Mouse (Mus musculus): Measurements from ENCODE around the gene Lyz1. TPM values are rescaled to one million over a fixed set of nuclear protein-coding genes. Genes with fewer than 3 reads are reported as not detected.

Gene Lyz1
- polyA plus RNA-seq (2015; fragmentation: Nextera tagmentation; extraction: Ambion mirVana), result not detected in 2 replicates

GRCm38 (mm10) chr10:117292671-117293070 is at the start of gene Lyz1:
Lyz1 (minus strand) TSS chr10:117292868.
- H3K4me2 ChIP-seq (replicated peaks), result no peak within 1 kb of the TSS
- H3K36me3 ChIP-seq, result no peaks in the 10 kb centered on the region
- H3K4me1 ChIP-seq, result no peaks in the 10 kb centered on the region
- no peak within 1 kb of the TSS for H3K4me3 ChIP-seq
- ATAC-seq (replicated peaks), result no peak
- H3K9ac ChIP-seq (replicated peaks), result no peak within 1 kb of the TSS
- H3K9me3 ChIP-seq, result no peaks in the 10 kb centered on the region
- H3K27ac ChIP-seq (replicated peaks), result no peak within 1 kb of the TSS
- no peaks in the 10 kb centered on the region for H3K27me3 ChIP-seq
- 86% methylated on average over 5 of the region's 5 CpGs for WGBS

GRCm38 (mm10) chr10:117342406-117342805 is 49.7 kb upstream of the Lyz1 start:
- Histone ChIP-seq H3K27ac (replicated peaks) (no peak overlapping the region), H3K27me3 (no peaks in the 10 kb centered on the region), H3K9ac (replicated peaks) (no peak overlapping the region), H3K4me3 (no peak overlapping the region), H3K4me1 (0 out of 2 replicates have a peak, but pooled peaks cover 3% of the 10 kb centered on the region), H3K9me3 (no peaks in the 10 kb centered on the region), H3K4me2 (replicated peaks) (no peak overlapping the region), H3K36me3 (peaks cover 6% of the 10 kb centered on the region; the same call in 1 of the 2 replicates)
- WGBS, result 57% methylated on average over 2 of the region's 2 CpGs
- ATAC-seq (replicated peaks), result no peak

DNA sequence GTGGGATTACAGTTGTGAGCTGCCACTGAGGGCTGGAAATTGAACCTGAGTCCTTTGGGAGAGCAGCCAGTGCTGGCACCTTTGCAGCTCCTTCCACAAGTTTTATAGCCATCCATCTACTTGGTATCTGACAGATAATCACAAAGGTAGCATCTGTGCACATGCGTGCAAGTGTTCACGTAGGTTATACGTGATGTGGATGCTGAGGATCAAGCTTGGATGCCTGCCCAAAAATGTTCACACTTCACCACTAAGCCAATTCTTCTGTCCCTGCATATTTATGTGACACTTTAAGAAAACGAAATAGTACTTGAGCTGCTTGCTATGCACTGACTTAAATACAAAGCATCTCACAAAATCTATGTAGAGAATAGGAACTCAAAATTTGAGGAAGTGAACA is 48.4 kb upstream of the Lyz1 start:
- ATAC-seq (replicated peaks), result peak; percentile 57
- Histone ChIP-seq H3K4me1 (0 out of 2 replicates have a peak, but pooled peaks cover 3% of the 10 kb centered on the region), H3K27me3 (no peaks in the 10 kb centered on the region), H3K9me3 (no peaks in the 10 kb centered on the region), H3K36me3 (0 out of 2 replicates have a peak, but pooled peaks cover 3% of the 10 kb centered on the region), H3K4me3 (no peak overlapping the region), H3K27ac (replicated peaks) (no peak overlapping the region), H3K4me2 (replicated peaks) (no peak overlapping the region), H3K9ac (replicated peaks) (no peak overlapping the region)
- 38% methylated on average over 4 of the region's 4 CpGs for WGBS

- H3K4me3 ChIP-seq, result no peak overlapping the region
- H3K36me3 ChIP-seq, result no peaks in the 10 kb centered on the region
- no peak for ATAC-seq (replicated peaks)
- H3K9ac ChIP-seq (replicated peaks), result no peak overlapping the region
- no peak overlapping the region for H3K27ac ChIP-seq (replicated peaks)
- no peak overlapping the region for H3K4me2 ChIP-seq (replicated peaks)
- H3K4me1 ChIP-seq, result 0 out of 2 replicates have a peak, but pooled peaks cover 3% of the 10 kb centered on the region
- no peaks in the 10 kb centered on the region for H3K9me3 ChIP-seq
- WGBS, result 83% methylated on average over 7 of the region's 7 CpGs
- no peaks in the 10 kb centered on the region for H3K27me3 ChIP-seq
Measured at GRCm38 (mm10) chr10:117339241-117339640, 46.6 kb upstream of the Lyz1 start.

DNA sequence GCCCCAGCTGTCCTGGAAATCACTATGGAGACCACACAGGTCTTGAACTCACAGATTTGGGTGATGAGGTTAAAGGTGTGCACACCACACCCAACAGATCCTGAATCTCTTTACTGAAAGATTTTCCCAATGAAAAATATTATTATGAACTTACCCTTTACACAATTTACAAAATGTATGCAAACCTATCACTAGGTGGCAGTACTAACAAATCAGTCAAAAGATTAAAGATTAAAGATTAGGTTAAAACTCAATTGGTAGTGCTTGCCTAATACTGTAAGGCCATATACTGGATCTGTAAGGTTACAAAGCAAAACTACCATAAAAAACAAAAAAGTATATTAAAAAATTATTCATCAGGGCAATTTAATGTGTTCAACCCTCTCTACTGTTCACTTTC is 45.3 kb upstream of the Lyz1 start:
- Histone ChIP-seq H3K9ac (replicated peaks) (no peak overlapping the region), H3K27ac (replicated peaks) (no peak overlapping the region), H3K4me2 (replicated peaks) (no peak overlapping the region), H3K9me3 (no peaks in the 10 kb centered on the region), H3K27me3 (no peaks in the 10 kb centered on the region), H3K4me1 (0 out of 2 replicates have a peak, but pooled peaks cover 3% of the 10 kb centered on the region), H3K36me3 (no peaks in the 10 kb centered on the region), H3K4me3 (no peak overlapping the region)
- 0 out of 2 replicates have a peak, but pooled peaks have one; percentile 5 for ATAC-seq (replicated peaks)

- peak; percentile 24; the same call in 1 of the 2 replicates for ATAC-seq (replicated peaks)
- Histone ChIP-seq H3K9me3 (no peaks in the 10 kb centered on the region), H3K4me1 (no peaks in the 10 kb centered on the region), H3K27me3 (no peaks in the 10 kb centered on the region), H3K4me2 (replicated peaks) (no peak overlapping the region), H3K27ac (replicated peaks) (no peak overlapping the region), H3K4me3 (no peak overlapping the region), H3K9ac (replicated peaks) (no peak overlapping the region), H3K36me3 (no peaks in the 10 kb centered on the region)
- WGBS, result 30% methylated on average over 4 of the region's 4 CpGs
Measured at GRCm38 (mm10) chr10:117335649-117336048, 43.0 kb upstream of the Lyz1 start.

DNA sequence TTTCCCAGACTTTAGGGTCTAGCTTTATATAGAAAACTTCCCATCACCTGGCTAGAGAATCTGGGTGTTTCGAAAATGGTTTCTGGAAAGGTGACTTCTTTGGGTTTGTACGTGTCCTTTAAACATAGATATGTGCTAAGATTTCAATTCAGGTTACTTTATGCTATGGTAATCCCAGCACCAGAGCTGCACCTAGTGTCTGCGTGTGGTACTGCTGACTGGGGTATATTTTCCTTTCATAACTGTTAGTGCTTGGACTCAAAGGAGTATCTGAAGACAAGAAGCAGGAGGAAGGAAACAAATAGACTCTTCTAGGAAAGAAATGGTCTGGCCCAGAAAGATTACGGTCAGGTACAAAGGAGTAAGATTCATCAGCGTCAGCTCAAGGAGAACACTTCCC is 37.9 kb upstream of the Lyz1 start:
- no peak for ATAC-seq (replicated peaks)
- WGBS, result 80% methylated on average over 5 of the region's 5 CpGs
- no peaks in the 10 kb centered on the region for H3K9me3 ChIP-seq

DNA sequence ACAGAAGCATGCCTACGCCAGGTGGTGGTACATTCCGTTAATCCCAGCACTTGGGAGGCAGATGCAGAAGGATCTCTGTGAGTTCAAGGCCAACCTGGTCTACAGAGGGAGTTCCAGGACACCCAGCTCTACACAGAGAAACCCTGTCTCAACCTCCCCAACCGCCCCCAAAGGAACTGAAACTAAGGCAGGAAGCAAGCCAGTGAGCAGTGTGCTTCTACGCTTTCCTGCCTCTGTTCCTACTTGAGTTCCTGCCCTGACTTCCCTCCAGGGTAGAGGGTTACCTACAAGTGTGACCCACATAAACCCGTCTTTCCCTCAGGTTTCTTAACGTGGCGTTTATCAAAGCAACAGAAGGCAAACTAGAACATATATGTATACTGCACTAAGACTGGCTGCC is 31.1 kb upstream of the Lyz1 start:
- Histone ChIP-seq H3K9ac (replicated peaks) (no peak overlapping the region), H3K4me1 (no peaks in the 10 kb centered on the region), H3K36me3 (no peaks in the 10 kb centered on the region), H3K9me3 (no peaks in the 10 kb centered on the region), H3K27me3 (no peaks in the 10 kb centered on the region), H3K4me2 (replicated peaks) (no peak overlapping the region), H3K4me3 (no peak overlapping the region), H3K27ac (replicated peaks) (no peak overlapping the region)
- 95% methylated on average over 7 of the region's 7 CpGs for WGBS
- no peak for ATAC-seq (replicated peaks)

More for the DNA sequence above, 37.9 kb upstream of the Lyz1 start:
- H3K4me3 ChIP-seq, result no peak overlapping the region
- H3K9ac ChIP-seq (replicated peaks), result no peak overlapping the region
- no peaks in the 10 kb centered on the region for H3K36me3 ChIP-seq
- H3K4me1 ChIP-seq, result no peaks in the 10 kb centered on the region
- H3K27ac ChIP-seq (replicated peaks), result no peak overlapping the region
- no peaks in the 10 kb centered on the region for H3K27me3 ChIP-seq
- no peak overlapping the region for H3K4me2 ChIP-seq (replicated peaks)

- Histone ChIP-seq H3K9ac (replicated peaks) (no peak overlapping the region), H3K36me3 (no peaks in the 10 kb centered on the region), H3K4me3 (no peak overlapping the region), H3K4me2 (replicated peaks) (no peak overlapping the region), H3K9me3 (no peaks in the 10 kb centered on the region), H3K27ac (replicated peaks) (no peak overlapping the region), H3K27me3 (no peaks in the 10 kb centered on the region), H3K4me1 (no peaks in the 10 kb centered on the region)
- 98% methylated on average over 5 of the region's 5 CpGs for WGBS
- ATAC-seq (replicated peaks), result no peak
Measured at GRCm38 (mm10) chr10:117322630-117323029, 30.0 kb upstream of the Lyz1 start.

- WGBS, result 48% methylated on average over 3 of the region's 3 CpGs
- no peaks in the 10 kb centered on the region for H3K9me3 ChIP-seq
- H3K9ac ChIP-seq (replicated peaks), result no peak overlapping the region
- no peak for ATAC-seq (replicated peaks)
- no peak overlapping the region for H3K4me3 ChIP-seq
- H3K36me3 ChIP-seq, result no peaks in the 10 kb centered on the region
- no peaks in the 10 kb centered on the region for H3K4me1 ChIP-seq
- H3K27me3 ChIP-seq, result no peaks in the 10 kb centered on the region
- H3K27ac ChIP-seq (replicated peaks), result no peak overlapping the region
- H3K4me2 ChIP-seq (replicated peaks), result no peak overlapping the region
Measured at GRCm38 (mm10) chr10:117320571-117320981, 27.9 kb upstream of the Lyz1 start.

DNA sequence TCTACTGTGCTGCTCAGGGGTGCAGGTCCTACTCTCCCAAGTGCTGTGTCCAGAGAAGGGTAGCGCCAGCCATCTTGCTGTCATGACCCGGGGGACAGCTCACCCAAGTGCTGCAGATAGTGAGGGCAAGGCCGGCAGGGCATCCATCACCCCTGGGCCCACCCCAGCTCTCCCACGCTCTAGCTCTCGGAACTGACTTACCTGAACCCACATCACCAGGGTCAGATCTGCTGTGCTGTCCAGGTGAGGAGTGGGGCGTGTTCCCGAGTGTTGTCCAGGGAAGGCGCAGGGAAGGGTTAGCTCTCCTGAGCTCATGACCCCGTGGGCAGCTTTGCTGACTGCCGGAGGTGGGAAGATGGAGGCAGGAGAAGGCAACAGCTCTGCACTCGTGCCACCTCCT is 23.7 kb upstream of the Lyz1 start:
- Histone ChIP-seq H3K9me3 (no peaks in the 10 kb centered on the region), H3K27ac (replicated peaks) (no peak overlapping the region), H3K9ac (replicated peaks) (no peak overlapping the region), H3K4me3 (no peak overlapping the region), H3K27me3 (no peaks in the 10 kb centered on the region), H3K4me1 (no peaks in the 10 kb centered on the region), H3K4me2 (replicated peaks) (no peak overlapping the region), H3K36me3 (no peaks in the 10 kb centered on the region)
- WGBS, result 95% methylated on average over 11 of the region's 11 CpGs
- ATAC-seq (replicated peaks), result no peak

DNA sequence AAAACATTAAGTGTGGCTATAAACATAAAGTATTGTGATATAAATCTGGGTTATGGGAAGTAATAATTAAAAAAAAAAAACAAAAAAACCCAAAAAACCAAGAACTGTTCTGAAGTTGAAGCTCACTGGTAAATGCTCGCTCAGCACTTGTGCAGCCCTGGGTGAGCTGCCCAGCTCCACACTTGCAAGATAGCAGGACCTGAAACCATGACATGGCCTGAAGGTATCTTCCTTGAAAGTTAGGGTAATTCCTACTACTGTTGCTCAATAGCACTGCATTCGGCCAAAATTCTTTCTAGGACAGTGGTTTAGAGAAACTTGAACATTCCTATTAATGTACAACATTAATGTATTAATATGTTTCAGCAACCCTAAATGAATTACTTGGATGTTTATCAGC is 20.5 kb upstream of the Lyz1 start:
- 96% methylated on average over 2 of the region's 2 CpGs for WGBS
- no peak overlapping the region for H3K4me2 ChIP-seq (replicated peaks)
- no peaks in the 10 kb centered on the region for H3K4me1 ChIP-seq
- H3K9me3 ChIP-seq, result no peaks in the 10 kb centered on the region
- H3K4me3 ChIP-seq, result no peak overlapping the region
- ATAC-seq (replicated peaks), result no peak
- H3K27me3 ChIP-seq, result no peaks in the 10 kb centered on the region
- no peaks in the 10 kb centered on the region for H3K36me3 ChIP-seq
- no peak overlapping the region for H3K9ac ChIP-seq (replicated peaks)
- H3K27ac ChIP-seq (replicated peaks), result no peak overlapping the region

GRCm38 (mm10) chr10:117312168-117312567 is 19.5 kb upstream of the Lyz1 start:
- no peak overlapping the region for H3K27ac ChIP-seq (replicated peaks)
- no peak overlapping the region for H3K4me2 ChIP-seq (replicated peaks)
- WGBS, result 82% methylated on average over 8 of the region's 8 CpGs
- H3K36me3 ChIP-seq, result no peaks in the 10 kb centered on the region
- H3K4me3 ChIP-seq, result no peak overlapping the region
- H3K27me3 ChIP-seq, result no peaks in the 10 kb centered on the region
- ATAC-seq (replicated peaks), result no peak
- no peaks in the 10 kb centered on the region for H3K9me3 ChIP-seq
- no peaks in the 10 kb centered on the region for H3K4me1 ChIP-seq
- H3K9ac ChIP-seq (replicated peaks), result no peak overlapping the region

All from forebrain, embryonic 15.5 days (tissue).